In the genomic region with DNA sequence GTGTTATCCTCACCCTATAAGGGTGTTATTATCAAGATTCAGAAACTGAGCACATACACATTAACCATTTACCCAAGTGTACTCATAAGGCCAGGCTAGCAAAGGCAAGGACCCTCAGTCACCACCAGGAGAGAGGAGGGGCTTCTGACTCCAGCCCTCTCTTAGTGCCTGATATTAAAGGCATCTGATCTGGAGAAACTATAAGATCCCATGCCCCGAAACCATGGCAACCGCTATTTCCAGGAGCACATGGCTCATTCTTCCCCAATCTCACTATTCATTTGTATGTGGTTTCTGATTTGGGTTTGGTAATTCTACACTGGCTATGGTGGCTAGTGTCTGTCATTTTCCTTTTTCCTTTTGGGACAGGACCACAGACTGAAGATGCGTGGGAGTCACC, we compare ENCODE assay signal across 27 mouse cellular contexts.
DNase-seq lines count a peak whose midpoint lies in the region; ATAC-seq and TF ChIP-seq lines count a peak whose summit lies in the region.
"Had no signal": no experiment of that assay in that cellular context is flagged by ENCODE, and none has a peak within 500 bp of the region (broad histone marks: within the 10 kb centered on the region; RNA-seq: fewer than 3 reads in every experiment).

No protein-coding gene starts in this region.

- H3K36me3 ChIP-seq in forebrain, embryonic 14.5 days (ENCODE audit: control insufficient read depth, insufficient read depth, low read length), result no peaks in the 10 kb centered on the region
- no peaks in the 10 kb centered on the region for H3K36me3 ChIP-seq in forebrain, embryonic 15.5 days
- no peaks in the 10 kb centered on the region for H3K36me3 ChIP-seq in hindbrain, postnatal 0 days (ENCODE audit: insufficient read depth, low read length)
- H3K36me3 ChIP-seq in hindbrain, embryonic 12.5 days, result no peaks in the 10 kb centered on the region
- H3K36me3 ChIP-seq: embryonic facial prominence, embryonic 13.5 days; forebrain, embryonic 10.5 days; hindbrain, embryonic 10.5 days; limb, embryonic 13.5 days; lung, embryonic 15.5 days; midbrain, embryonic 12.5 days; neural tube, embryonic 13.5 days had no signal

- WGBS in forebrain, embryonic 14.5 days, result 89% methylated on average over 3 of the region's 3 CpGs
- 95% methylated on average over 3 of the region's 3 CpGs for WGBS in forebrain, embryonic 15.5 days
- WGBS in hindbrain, postnatal 0 days, result 89% methylated on average over 3 of the region's 3 CpGs
- 91% methylated on average over 3 of the region's 3 CpGs for WGBS in hindbrain, embryonic 12.5 days
- 59% methylated on average over 3 of the region's 3 CpGs for WGBS in olfactory bulb, adult 2 months

- H3K9ac ChIP-seq in forebrain, embryonic 14.5 days (ENCODE audit: low read length), result no peak overlapping the region
- H3K9ac ChIP-seq in forebrain, embryonic 15.5 days (replicated peaks), result no peak overlapping the region
- no peak overlapping the region for H3K9ac ChIP-seq in hindbrain, postnatal 0 days (replicated peaks; ENCODE audit: low read length)
- no peak overlapping the region for H3K9ac ChIP-seq in hindbrain, embryonic 12.5 days
- H3K9ac ChIP-seq: embryonic facial prominence, embryonic 13.5 days; limb, embryonic 13.5 days; lung, embryonic 15.5 days; midbrain, embryonic 12.5 days; neural tube, embryonic 13.5 days had no signal

- no peak overlapping the region for H3K27ac ChIP-seq in forebrain, embryonic 14.5 days (ENCODE audit: low read depth, low read length)
- H3K27ac ChIP-seq in forebrain, embryonic 15.5 days (replicated peaks), result no peak overlapping the region
- no peak overlapping the region for H3K27ac ChIP-seq in hindbrain, postnatal 0 days
- H3K27ac ChIP-seq in hindbrain, embryonic 12.5 days, result no peak overlapping the region
- peak overlapping the region; percentile 1; the same call in 1 of the 2 replicates for H3K27ac ChIP-seq in olfactory bulb, adult 2 months (ENCODE audit: insufficient read depth, low read depth, low read length)
- H3K27ac ChIP-seq: embryonic facial prominence, embryonic 13.5 days; forebrain, embryonic 10.5 days; gastrocnemius, adult 2 months; heart, adult 2 months; hindbrain, embryonic 10.5 days; limb, embryonic 13.5 days; lung, embryonic 15.5 days; midbrain, embryonic 12.5 days; neural tube, embryonic 13.5 days had no signal

- TF ChIP-seq CTCF in hindbrain, postnatal 0 days (IDR thresholded peaks at IDR 0.05; ENCODE audit: low read depth), result no peak
- TF ChIP-seq CTCF in olfactory bulb, adult 2 months (IDR thresholded peaks at IDR 0.05; ENCODE audit: insufficient read depth, low read depth, low read length), result no peak

- no peaks in the 10 kb centered on the region; the same call in 1 of the 2 replicates for H3K4me1 ChIP-seq in forebrain, embryonic 14.5 days (ENCODE audit: control insufficient read depth, insufficient read depth, low read length)
- no peaks in the 10 kb centered on the region for H3K4me1 ChIP-seq in forebrain, embryonic 15.5 days
- 0 out of 2 replicates have a peak, but pooled peaks cover 3% of the 10 kb centered on the region for H3K4me1 ChIP-seq in hindbrain, postnatal 0 days (ENCODE audit: insufficient read depth, low read length)
- H3K4me1 ChIP-seq in hindbrain, embryonic 12.5 days, result no peaks in the 10 kb centered on the region
- H3K4me1 ChIP-seq in olfactory bulb, adult 2 months (ENCODE audit: control insufficient read depth, insufficient read depth, low read length), result peaks cover 13% of the 10 kb centered on the region
- H3K4me1 ChIP-seq: embryonic facial prominence, embryonic 13.5 days; forebrain, embryonic 10.5 days; hindbrain, embryonic 10.5 days; midbrain, embryonic 12.5 days; neural tube, embryonic 13.5 days had no signal

- H3K27me3 ChIP-seq in forebrain, embryonic 14.5 days (replicated peaks; ENCODE audit: control insufficient read depth, insufficient read depth, low read length), result no peaks in the 10 kb centered on the region
- H3K27me3 ChIP-seq in forebrain, embryonic 15.5 days, result no peaks in the 10 kb centered on the region
- H3K27me3 ChIP-seq in hindbrain, postnatal 0 days (ENCODE audit: insufficient read depth, low read length), result no peaks in the 10 kb centered on the region
- no peaks in the 10 kb centered on the region for H3K27me3 ChIP-seq in hindbrain, embryonic 12.5 days
- H3K27me3 ChIP-seq: CH12.LX; embryonic facial prominence, embryonic 13.5 days; lung, embryonic 15.5 days; midbrain, embryonic 12.5 days; neural tube, embryonic 13.5 days had no signal

- no peak overlapping the region for H3K4me3 ChIP-seq in forebrain, embryonic 14.5 days (ENCODE audit: low read depth, low read length)
- H3K4me3 ChIP-seq in forebrain, embryonic 15.5 days, result no peak overlapping the region
- no peak overlapping the region for H3K4me3 ChIP-seq in hindbrain, postnatal 0 days (ENCODE audit: low read length)
- H3K4me3 ChIP-seq in hindbrain, embryonic 12.5 days, result no peak overlapping the region
- H3K4me3 ChIP-seq in olfactory bulb, adult 2 months (ENCODE audit: insufficient read depth, low read depth, low read length), result no peak overlapping the region
- H3K4me3 ChIP-seq: embryonic facial prominence, embryonic 13.5 days; forebrain, embryonic 10.5 days; gastrocnemius, adult 2 months; heart, adult 2 months; hindbrain, embryonic 10.5 days; limb, embryonic 13.5 days; lung, embryonic 15.5 days; midbrain, embryonic 12.5 days; neural tube, embryonic 13.5 days had no signal

- no peak overlapping the region for H3K4me2 ChIP-seq in forebrain, embryonic 14.5 days (ENCODE audit: low read length)
- no peak overlapping the region for H3K4me2 ChIP-seq in forebrain, embryonic 15.5 days (replicated peaks)
- no peak overlapping the region for H3K4me2 ChIP-seq in hindbrain, postnatal 0 days (ENCODE audit: low read depth, low read length)
- H3K4me2 ChIP-seq in hindbrain, embryonic 12.5 days (replicated peaks), result no peak overlapping the region
- H3K4me2 ChIP-seq: embryonic facial prominence, embryonic 13.5 days; limb, embryonic 13.5 days; liver, embryonic 11.5 days; lung, embryonic 15.5 days; midbrain, embryonic 12.5 days; neural tube, embryonic 13.5 days had no signal

- ATAC-seq in forebrain, embryonic 14.5 days, result no peak; the same call in 1 of the 2 replicates
- no peak for ATAC-seq in forebrain, embryonic 15.5 days (replicated peaks)
- ATAC-seq in hindbrain, postnatal 0 days, result no peak
- no peak for ATAC-seq in hindbrain, embryonic 12.5 days (ENCODE audit: low FRiP score)
- ATAC-seq: intestine, postnatal 0 days had no signal

- TF ChIP-seq POLR2A in olfactory bulb, adult 2 months (IDR thresholded peaks at IDR 0.05; ENCODE audit: insufficient read depth, low read depth, low read length), result no peak

- peak; percentile 16 for DNase-seq in forebrain, embryonic 14.5 days (ENCODE audit: low spot score)
- peak; percentile 15 for DNase-seq in hindbrain, postnatal 0 days (ENCODE audit: low spot score)
- peak; percentile 17 for DNase-seq in right cerebral cortex, postnatal 14 days
- DNase-seq in right cerebral cortex, adult 18-20 months, result no peak
- no peak for DNase-seq in adrenal gland, adult 8-10 months
- DNase-seq: adrenal gland, postnatal 10 days; cerebellum, adult 18-20 months; cerebellum, postnatal 10 days; gastrocnemius, adult 2 months; gastrocnemius, postnatal 36 days; heart, adult 2 months; heart, postnatal 14 days; kidney, postnatal 14 days; layer of hippocampus, adult 9-11 months had no signal

- no peaks in the 10 kb centered on the region for H3K9me3 ChIP-seq in forebrain, embryonic 14.5 days (replicated peaks; ENCODE audit: control insufficient read depth, low read length)
- H3K9me3 ChIP-seq in forebrain, embryonic 15.5 days, result no peaks in the 10 kb centered on the region
- H3K9me3 ChIP-seq in hindbrain, postnatal 0 days (ENCODE audit: low read length), result no peaks in the 10 kb centered on the region
- no peaks in the 10 kb centered on the region for H3K9me3 ChIP-seq in hindbrain, embryonic 12.5 days (replicated peaks)
- H3K9me3 ChIP-seq: embryonic facial prominence, embryonic 13.5 days; forebrain, embryonic 10.5 days; hindbrain, embryonic 10.5 days; limb, embryonic 13.5 days; lung, embryonic 15.5 days; midbrain, embryonic 12.5 days; neural tube, embryonic 13.5 days had no signal

Comparison
In these comparisons a context has a peak if more than half of its experiments do, and no peak if none do; other contexts are left out.
1. DNase-seq: peak in forebrain, embryonic 14.5 days (single experiment), hindbrain, postnatal 0 days (single experiment) and right cerebral cortex, postnatal 14 days (single experiment); none in right cerebral cortex, adult 18-20 months (single experiment) and adrenal gland, adult 8-10 months (single experiment).